Mouse (Mus musculus) gonadal fat pad, adult 2 months (tissue): ENCODE data around the gene Cadps. TPM values are rescaled to one million over a fixed set of nuclear protein-coding genes. Genes with fewer than 3 reads are reported as not detected.

ENCODE experiments used
- DNase-seq: peaks from one replicate; pipeline ENCODE4 v3.0.0-alpha.2; 2012; ENCODE audit warnings: low read depth
- polyA plus RNA-seq: library from polyadenylated mRNA; depleted of rRNA; stranded (reverse); fragments of >200 nt; gene quantifications from 2 replicates; pipeline ENCODE4 v1.2.3, GENCODE M21; 2012

Cadps gene
- polyA plus RNA-seq, 1 experiment: 0.42 TPM

- DNase-seq: no peak
These were observed 481.6 kb downstream of the Cadps start for GRCm38 (mm10) chr14:12341075-12341788.

GRCm38 (mm10) chr14:12340238-12341074, 482.4 kb downstream of the Cadps start:
- no peak for DNase-seq

GRCm38 (mm10) chr14:12338811-12339565, 483.9 kb downstream of the Cadps start:
- no peak for DNase-seq

GRCm38 (mm10) chr14:12337998-12338809, 484.7 kb downstream of the Cadps start:
- no peak for DNase-seq

- DNase-seq: no peak
These were observed 485.4 kb downstream of the Cadps start for GRCm38 (mm10) chr14:12337421-12337997.

DNA sequence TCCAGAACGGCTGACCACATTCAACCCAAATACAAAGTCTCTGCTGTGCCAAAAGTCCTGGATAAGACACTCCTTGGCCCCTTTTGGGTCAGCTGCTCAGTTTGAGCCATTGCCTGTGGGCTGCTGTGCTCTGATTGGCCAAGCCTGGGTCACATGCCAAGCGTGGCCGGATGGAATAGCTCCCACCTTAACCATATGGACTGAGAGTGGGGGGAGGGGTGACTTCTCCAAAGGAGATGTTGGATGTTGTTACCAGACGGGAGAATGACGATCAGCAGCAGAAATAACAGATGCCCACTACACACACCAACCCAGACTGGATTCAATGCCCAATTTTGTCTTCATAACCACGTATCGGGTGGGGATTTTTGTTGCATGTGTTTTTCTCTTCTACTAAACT, 488.0 kb downstream of the Cadps start:
- DNase-seq: no peak

GRCm38 (mm10) chr14:12333622-12334021, 489.3 kb downstream of the Cadps start:
- DNase-seq: no peak
